Mouse (Mus musculus): ENCODE data around the gene Sema4b. TPM values are rescaled to one million over a fixed set of nuclear protein-coding genes. Genes with fewer than 3 reads are reported as not detected.

The Sema4b gene
- polyA plus RNA-seq, 1 experiment from 2014 or later = 11.6 TPM

DNA sequence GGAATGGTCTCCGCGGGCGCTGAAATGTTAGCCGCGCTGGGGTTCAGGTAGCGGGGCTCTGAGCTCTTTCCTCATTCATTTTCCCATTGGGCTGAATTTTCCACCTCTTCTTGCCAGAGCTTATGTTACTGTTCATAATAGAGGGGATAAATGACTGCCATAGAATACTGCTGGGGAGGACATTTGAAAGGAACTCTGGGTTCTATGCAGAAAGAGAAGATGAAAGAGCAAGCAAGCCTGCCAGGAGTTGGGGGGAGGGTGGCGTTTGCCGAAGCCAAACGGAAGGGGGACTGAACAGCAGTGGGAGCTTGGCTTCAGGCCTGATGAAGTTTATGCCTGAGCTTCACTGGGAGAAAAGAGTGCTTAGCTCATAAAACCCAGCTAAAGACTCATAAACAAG, 37.3 kb upstream of the Sema4b start:
- DNase-seq (ENCODE audit: low spot score) = peak; percentile 67
- 57% methylated on average over 9 of the region's 9 CpGs for WGBS

DNA sequence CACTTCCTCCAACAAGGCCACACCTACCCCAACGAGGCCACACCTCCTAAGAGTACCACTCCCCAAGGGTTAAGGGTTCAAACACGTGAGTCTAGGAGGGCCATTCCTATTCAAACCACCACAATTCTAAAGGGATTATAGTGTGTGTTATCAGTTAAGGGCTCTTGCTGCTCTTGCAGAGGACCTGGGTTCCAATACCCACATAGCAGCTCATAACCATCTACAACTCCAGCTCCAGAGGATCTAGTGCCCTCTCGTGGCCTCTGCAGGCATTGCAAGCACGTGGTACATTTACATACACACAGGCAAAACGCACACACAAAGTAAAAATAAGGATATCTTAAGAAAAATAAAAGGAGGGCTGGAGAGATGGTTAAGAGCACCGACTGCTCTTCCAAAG, 34.5 kb upstream of the Sema4b start:
- no peaks in the 10 kb centered on the region for H3K36me3 ChIP-seq (ENCODE audit: insufficient read depth, low read length)
- 64% methylated on average over 6 of the region's 6 CpGs for WGBS
- H3K4me1 ChIP-seq (ENCODE audit: insufficient read depth, low read depth, low read length) = peaks cover 4% of the 10 kb centered on the region; the same call in 1 of the 2 replicates

More for the DNA sequence above, 37.3 kb upstream of the Sema4b start:
- TF ChIP-seq EP300 (IDR thresholded peaks at IDR 0.05) (no peak), CTCF (IDR thresholded peaks at IDR 0.05) (no peak)
- Histone ChIP-seq H3K27me3 (replicated peaks; ENCODE audit: insufficient read depth, low read length) (no peaks in the 10 kb centered on the region), H3K27ac (ENCODE audit: low read length) (no peak overlapping the region), H3K4me1 (ENCODE audit: insufficient read depth, low read depth, low read length) (no peaks in the 10 kb centered on the region), H3K4me2 (replicated peaks; ENCODE audit: low read depth, low read length) (no peak overlapping the region), H3K4me3 (ENCODE audit: low read depth, low read length) (no peak overlapping the region), H3K9ac (replicated peaks; ENCODE audit: low read depth) (no peak overlapping the region), H3K9me3 (ENCODE audit: low read length) (no peaks in the 10 kb centered on the region), H3K36me3 (ENCODE audit: insufficient read depth, low read length) (no peaks in the 10 kb centered on the region)
- peak; percentile 54 for ATAC-seq

DNA sequence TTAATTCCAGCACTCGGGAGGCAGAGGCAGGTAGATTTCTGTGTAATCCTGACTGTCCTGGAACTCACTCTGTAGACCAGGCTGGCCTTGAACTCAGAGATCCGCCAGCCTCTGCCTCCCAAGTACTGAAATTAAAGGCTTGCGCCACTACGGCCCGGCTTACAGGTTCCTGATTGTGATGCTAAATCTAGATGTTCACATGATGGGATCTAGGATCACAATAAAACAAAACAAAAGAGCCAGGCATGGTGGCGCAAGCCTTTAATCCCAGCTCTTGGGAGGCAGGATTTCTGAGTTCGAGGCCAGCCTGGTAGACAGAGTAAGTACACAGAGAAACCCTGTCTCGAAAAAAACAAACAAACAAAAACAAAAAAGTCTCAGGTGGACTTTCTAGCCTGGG, 33.9 kb upstream of the Sema4b start:
- no peaks in the 10 kb centered on the region for H3K27me3 ChIP-seq (replicated peaks; ENCODE audit: insufficient read depth, low read length)
- no peak for DNase-seq (ENCODE audit: low spot score)
- H3K9ac ChIP-seq (replicated peaks; ENCODE audit: low read depth) = no peak overlapping the region
- H3K27ac ChIP-seq (ENCODE audit: low read length) = no peak overlapping the region
- 93% methylated on average over 8 of the region's 8 CpGs for WGBS
- H3K4me2 ChIP-seq (replicated peaks; ENCODE audit: low read depth, low read length) = no peak overlapping the region
- H3K4me3 ChIP-seq (ENCODE audit: low read depth, low read length) = no peak overlapping the region
- peaks cover 4% of the 10 kb centered on the region; the same call in 1 of the 2 replicates for H3K4me1 ChIP-seq (ENCODE audit: insufficient read depth, low read depth, low read length)
- no peak for ATAC-seq
- TF ChIP-seq EP300 (IDR thresholded peaks at IDR 0.05) = no peak
- no peak for TF ChIP-seq CTCF (IDR thresholded peaks at IDR 0.05)
- H3K36me3 ChIP-seq (ENCODE audit: insufficient read depth, low read length) = no peaks in the 10 kb centered on the region
- no peaks in the 10 kb centered on the region for H3K9me3 ChIP-seq (ENCODE audit: low read length)

More for the DNA sequence above, 34.5 kb upstream of the Sema4b start:
- Histone ChIP-seq H3K4me3 (ENCODE audit: low read depth, low read length) (no peak overlapping the region), H3K27me3 (replicated peaks; ENCODE audit: insufficient read depth, low read length) (no peaks in the 10 kb centered on the region), H3K9me3 (ENCODE audit: low read length) (no peaks in the 10 kb centered on the region), H3K27ac (ENCODE audit: low read length) (no peak overlapping the region), H3K9ac (replicated peaks; ENCODE audit: low read depth) (no peak overlapping the region), H3K4me2 (replicated peaks; ENCODE audit: low read depth, low read length) (no peak overlapping the region)
- TF ChIP-seq CTCF (IDR thresholded peaks at IDR 0.05) = peak; percentile 66
- no peak for TF ChIP-seq EP300 (IDR thresholded peaks at IDR 0.05)
- ATAC-seq (no peak), DNase-seq (ENCODE audit: low spot score) (no peak)

DNA sequence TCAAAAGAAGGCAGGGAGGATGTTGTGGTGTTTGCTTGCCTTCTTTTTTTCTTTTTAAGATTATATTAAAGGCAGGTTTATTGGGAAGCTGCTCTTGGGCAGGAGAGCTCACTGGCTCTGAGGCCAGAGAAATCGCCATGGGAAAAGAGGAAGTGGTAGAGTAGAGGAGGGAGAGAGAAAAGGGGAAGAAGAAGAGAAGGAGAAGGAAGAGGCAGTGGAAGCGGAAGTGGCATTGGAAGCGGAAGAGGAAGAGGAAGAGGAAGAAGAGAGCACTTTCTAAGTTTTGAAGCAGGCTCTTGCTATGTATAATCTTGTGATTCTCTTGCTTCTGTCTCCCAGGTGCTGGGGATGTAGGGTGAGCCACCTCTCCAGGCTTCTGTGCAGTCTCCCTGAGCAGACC, 32.0 kb upstream of the Sema4b start:
- no peaks in the 10 kb centered on the region for H3K9me3 ChIP-seq (ENCODE audit: low read length)
- no peak overlapping the region for H3K4me2 ChIP-seq (replicated peaks; ENCODE audit: low read depth, low read length)
- H3K27me3 ChIP-seq (replicated peaks; ENCODE audit: insufficient read depth, low read length) = no peaks in the 10 kb centered on the region
- no peak overlapping the region for H3K4me3 ChIP-seq (ENCODE audit: low read depth, low read length)
- ATAC-seq = no peak
- DNase-seq (ENCODE audit: low spot score) = no peak
- no peaks in the 10 kb centered on the region for H3K36me3 ChIP-seq (ENCODE audit: insufficient read depth, low read length)
- TF ChIP-seq CTCF (IDR thresholded peaks at IDR 0.05) (no peak), EP300 (IDR thresholded peaks at IDR 0.05) (no peak)
- WGBS = 73% methylated on average over 3 of the region's 3 CpGs
- no peak overlapping the region for H3K27ac ChIP-seq (ENCODE audit: low read length)
- peaks cover 4% of the 10 kb centered on the region; the same call in 1 of the 2 replicates for H3K4me1 ChIP-seq (ENCODE audit: insufficient read depth, low read depth, low read length)
- H3K9ac ChIP-seq (replicated peaks; ENCODE audit: low read depth) = no peak overlapping the region

- Histone ChIP-seq H3K36me3 (ENCODE audit: insufficient read depth, low read length) (no peaks in the 10 kb centered on the region), H3K4me2 (replicated peaks; ENCODE audit: low read depth, low read length) (0 out of 2 replicates have a peak overlapping the region, but pooled peaks have one; percentile 4), H3K4me1 (ENCODE audit: insufficient read depth, low read depth, low read length) (peaks cover 4% of the 10 kb centered on the region; the same call in 1 of the 2 replicates), H3K27ac (ENCODE audit: low read length) (no peak overlapping the region), H3K27me3 (replicated peaks; ENCODE audit: insufficient read depth, low read length) (no peaks in the 10 kb centered on the region), H3K9me3 (ENCODE audit: low read length) (no peaks in the 10 kb centered on the region), H3K9ac (replicated peaks; ENCODE audit: low read depth) (no peak overlapping the region), H3K4me3 (ENCODE audit: low read depth, low read length) (no peak overlapping the region)
- 25% methylated on average over 13 of the region's 13 CpGs for WGBS
- ATAC-seq = peak; percentile 57
- peak; percentile 81 for DNase-seq (ENCODE audit: low spot score)
- TF ChIP-seq EP300 (IDR thresholded peaks at IDR 0.05) (no peak), CTCF (IDR thresholded peaks at IDR 0.05) (peak; percentile 74)
Measured at GRCm38 (mm10) chr7:80156711-80157227, 29.9 kb upstream of the Sema4b start.

DNA sequence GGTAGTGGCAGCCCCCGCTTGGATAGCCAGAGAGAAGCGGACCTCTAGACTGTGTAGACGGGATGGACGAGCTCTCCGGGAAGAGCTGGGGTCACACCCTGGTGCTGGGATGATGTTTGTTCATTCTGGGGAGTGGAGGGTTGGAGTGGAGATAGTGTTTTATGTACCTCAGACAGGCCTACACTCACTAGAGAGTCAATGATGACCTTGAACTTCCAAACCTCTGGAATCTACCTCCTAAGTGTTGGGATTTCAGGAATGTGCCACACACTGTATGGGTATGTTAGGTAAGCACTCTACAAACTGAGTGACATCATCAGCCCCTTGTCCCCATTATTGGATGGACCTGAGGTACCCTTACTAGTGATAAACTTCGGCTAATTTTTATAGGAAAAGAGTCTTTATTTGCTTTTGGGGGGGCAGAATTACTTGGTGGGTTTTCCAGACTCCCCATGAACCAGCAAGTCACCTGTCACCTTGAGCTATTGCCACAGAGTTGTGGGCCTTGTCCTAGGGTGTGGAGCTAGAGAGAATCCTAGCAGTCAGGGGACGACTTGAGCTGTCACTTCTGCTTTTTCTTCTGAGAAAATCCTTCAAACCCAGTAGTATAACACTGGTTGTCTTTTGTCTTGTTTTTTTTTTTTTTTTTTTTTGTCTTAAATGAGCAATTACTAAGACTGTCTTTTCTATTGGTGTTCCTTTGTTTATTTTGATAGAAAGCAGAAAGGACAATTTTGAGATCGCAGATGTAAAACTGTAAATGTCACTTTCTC, 28.0 kb upstream of the Sema4b start:
- peaks cover 4% of the 10 kb centered on the region; the same call in 1 of the 2 replicates for H3K4me1 ChIP-seq (ENCODE audit: insufficient read depth, low read depth, low read length)
- H3K4me2 ChIP-seq (replicated peaks; ENCODE audit: low read depth, low read length) = no peak overlapping the region
- TF ChIP-seq EP300 (IDR thresholded peaks at IDR 0.05) (no peak), CTCF (IDR thresholded peaks at IDR 0.05) (no peak)
- H3K9ac ChIP-seq (replicated peaks; ENCODE audit: low read depth) = no peak overlapping the region
- no peak for ATAC-seq
- WGBS = 78% methylated on average over 8 of the region's 8 CpGs
- DNase-seq (ENCODE audit: low spot score) = no peak
- H3K36me3 ChIP-seq (ENCODE audit: insufficient read depth, low read length) = no peaks in the 10 kb centered on the region
- H3K9me3 ChIP-seq (ENCODE audit: low read length) = no peaks in the 10 kb centered on the region
- no peak overlapping the region for H3K27ac ChIP-seq (ENCODE audit: low read length)
- H3K4me3 ChIP-seq (ENCODE audit: low read depth, low read length) = no peak overlapping the region
- H3K27me3 ChIP-seq (replicated peaks; ENCODE audit: insufficient read depth, low read length) = no peaks in the 10 kb centered on the region
